Mouse (Mus musculus): Measurements from ENCODE around the gene Ssx2ip. TPM values are rescaled to one million over a fixed set of nuclear protein-coding genes. Genes with fewer than 3 reads are reported as not detected.

Ssx2ip gene
- 4.0 TPM for total RNA-seq (2023)

GRCm38 (mm10) chr3:146404311-146405201, at the start of gene Ssx2ip:
Gene Ssx2ip, plus strand, starts transcription at chr3:146404642.

DNA sequence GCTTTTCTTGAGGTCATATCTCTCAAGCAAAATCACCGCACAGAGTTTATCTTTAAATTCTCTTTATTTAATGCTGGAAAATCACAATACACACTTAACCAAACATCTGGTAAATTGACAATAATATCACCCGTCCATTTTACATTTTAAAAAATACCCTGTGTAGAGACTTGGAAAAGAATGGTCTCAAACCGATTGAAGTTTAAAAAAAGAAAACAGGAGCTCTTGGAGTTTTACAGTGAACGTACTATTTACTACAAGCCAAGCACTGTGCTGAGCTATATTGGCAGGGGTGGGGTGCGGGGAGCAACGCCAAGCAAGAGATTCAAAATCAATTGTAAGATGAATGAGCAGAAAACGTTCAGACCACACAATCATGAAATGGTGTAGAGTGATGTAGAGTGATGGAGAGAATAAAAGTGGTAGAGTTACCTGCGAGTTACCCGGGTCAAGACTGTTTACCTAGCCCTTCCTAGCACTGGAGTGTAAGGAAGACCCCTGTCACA, 45.4 kb downstream of the Ssx2ip start, which contains the start of gene Ctbs:
Gene Ctbs (plus strand): TSS at position 51 of the 506 bp plus-strand sequence.

Other genes starting within 250 kb of the Ssx2ip start
- gene Lpar3, start 183.7 kb upstream of the Ssx2ip start, total RNA-seq (2023), result not detected
- 5.7 TPM for gene Ctbs, start 45.2 kb downstream of the Ssx2ip start, total RNA-seq (2023)
- 6.2 TPM for gene Spata1, start 95.1 kb downstream of the Ssx2ip start, total RNA-seq (2023)
- gene Gng5, start 95.2 kb downstream of the Ssx2ip start, total RNA-seq (2023), result 166 TPM
- 119 TPM for gene Rpf1, start 116.8 kb downstream of the Ssx2ip start, total RNA-seq (2023)
- gene Uox, start 165.8 kb downstream of the Ssx2ip start, total RNA-seq (2023), result not detected
- gene Dnase2b, start 211.0 kb downstream of the Ssx2ip start, total RNA-seq (2023), result not detected
- not detected for gene 4930503B20Rik, start 246.7 kb downstream of the Ssx2ip start, total RNA-seq (2023)